Mouse (Mus musculus) brain, embryonic 18.5 days (tissue): ENCODE results near the gene Usp53.

Experiments used
- DNase-seq: peaks from one replicate; pipeline ENCODE4 v3.0.0-alpha.2; 2012; ENCODE audit warnings: low read depth, low spot score

Gene Usp53

GRCm38 (mm10) chr3:122984249-122985182, at the start of gene Usp53:
Gene Usp53, minus strand, starts transcription at chr3:122984510.
- DNase-seq: peak; percentile 91

GRCm38 (mm10) chr3:123033804-123034203, 49.5 kb upstream of the Usp53 start:
- DNase-seq: no peak

GRCm38 (mm10) chr3:123025634-123026033, 41.3 kb upstream of the Usp53 start:
- DNase-seq: no peak

GRCm38 (mm10) chr3:123024496-123025234, 40.4 kb upstream of the Usp53 start:
- DNase-seq: no peak

GRCm38 (mm10) chr3:123018792-123019191, 34.5 kb upstream of the Usp53 start:
- no peak for DNase-seq

GRCm38 (mm10) chr3:123013476-123013875, 29.2 kb upstream of the Usp53 start:
- DNase-seq: no peak

- no peak for DNase-seq
Measured at GRCm38 (mm10) chr3:123009417-123009816, 25.1 kb upstream of the Usp53 start.

GRCm38 (mm10) chr3:123007386-123007785, 23.1 kb upstream of the Usp53 start:
- DNase-seq: no peak

GRCm38 (mm10) chr3:123001053-123001452, 16.7 kb upstream of the Usp53 start:
- no peak for DNase-seq

- no peak for DNase-seq
Measured at GRCm38 (mm10) chr3:122998511-122998910, 14.2 kb upstream of the Usp53 start.

GRCm38 (mm10) chr3:122996968-122997367, 12.7 kb upstream of the Usp53 start:
- no peak for DNase-seq

GRCm38 (mm10) chr3:122986906-122987305, 2.6 kb upstream of the Usp53 start:
- no peak for DNase-seq

- DNase-seq: no peak
Measured at GRCm38 (mm10) chr3:122986386-122986785, 2.1 kb upstream of the Usp53 start.

- DNase-seq: no peak
Measured at GRCm38 (mm10) chr3:122985183-122985944, 1.1 kb upstream of the Usp53 start.

GRCm38 (mm10) chr3:122983849-122984248, 461 bp downstream of the Usp53 start:
- peak; percentile 34 for DNase-seq

- no peak for DNase-seq
Measured at GRCm38 (mm10) chr3:122975964-122976363, 8.3 kb downstream of the Usp53 start.

GRCm38 (mm10) chr3:122975363-122975762, 8.9 kb downstream of the Usp53 start:
- no peak for DNase-seq

GRCm38 (mm10) chr3:122974833-122975232, 9.5 kb downstream of the Usp53 start:
- no peak for DNase-seq

- no peak for DNase-seq
Measured at GRCm38 (mm10) chr3:122972126-122972822, 12.0 kb downstream of the Usp53 start.

- no peak for DNase-seq
Measured at GRCm38 (mm10) chr3:122968391-122968790, 15.9 kb downstream of the Usp53 start.

GRCm38 (mm10) chr3:122964301-122964700, 20.0 kb downstream of the Usp53 start:
- DNase-seq: no peak
